Mouse (Mus musculus) bone marrow, adult 2 months (tissue): ENCODE data around the gene Tspan10. TPM values are rescaled to one million over a fixed set of nuclear protein-coding genes. Genes with fewer than 3 reads are reported as not detected.

Experiments
- H3K27ac ChIP-seq: fragments of 200-500 bp; 2 replicates; pipeline ENCODE4 v1.5.1; 2012; ENCODE audit warnings: low read depth, mild to moderate bottlenecking, control low read depth, inconsistent platforms, low read length; ENCODE audit not compliant: control insufficient read depth, poor library complexity, insufficient read depth
- H3K4me1 ChIP-seq: fragments of 200-500 bp; 2 replicates; pipeline ENCODE4 v1.6.1; 2011; ENCODE audit warnings: low read length; ENCODE audit not compliant: control insufficient read depth, insufficient read depth
- H3K4me3 ChIP-seq: fragments of 200-500 bp; replicated peaks from 2 replicates; pipeline ENCODE3; 2011; ENCODE audit warnings: mild to moderate bottlenecking, low read depth, low read length, control low read depth; ENCODE audit not compliant: control insufficient read depth
- CTCF ChIP-seq: fragments of 200-500 bp; IDR thresholded peaks from 2 replicates; pipeline ENCODE4 v1.5.1; 2011; ENCODE audit warnings: low read length, control low read depth; ENCODE audit not compliant: control insufficient read depth, insufficient read depth
- POLR2A ChIP-seq: fragments of 200-500 bp; IDR thresholded peaks from 2 replicates; pipeline ENCODE4 v1.6.1; 2011; ENCODE audit warnings: low read depth, mild to moderate bottlenecking, control low read depth, low read length, borderline replicate concordance; ENCODE audit not compliant: control insufficient read depth
- WGBS: fragments of 180-500 bp; shearing (Covaris S2); methylation state at CpG from one replicate; pipeline ENCODE4 v1.1.7; 2018; 5-methylcytosine and 5-hydroxymethylcytosine counted together
- polyA plus RNA-seq: library from polyadenylated mRNA; stranded (reverse); fragments of >200 nt; gene quantifications from 2 replicates; pipeline ENCODE4 v1.2.4, GENCODE M21; 2011; ENCODE audit warnings: low replicate concordance; ENCODE audit not compliant: missing spikeins, insufficient read depth, insufficient read length

Tspan10 gene
- polyA plus RNA-seq, 1 experiment: not detected

DNA sequence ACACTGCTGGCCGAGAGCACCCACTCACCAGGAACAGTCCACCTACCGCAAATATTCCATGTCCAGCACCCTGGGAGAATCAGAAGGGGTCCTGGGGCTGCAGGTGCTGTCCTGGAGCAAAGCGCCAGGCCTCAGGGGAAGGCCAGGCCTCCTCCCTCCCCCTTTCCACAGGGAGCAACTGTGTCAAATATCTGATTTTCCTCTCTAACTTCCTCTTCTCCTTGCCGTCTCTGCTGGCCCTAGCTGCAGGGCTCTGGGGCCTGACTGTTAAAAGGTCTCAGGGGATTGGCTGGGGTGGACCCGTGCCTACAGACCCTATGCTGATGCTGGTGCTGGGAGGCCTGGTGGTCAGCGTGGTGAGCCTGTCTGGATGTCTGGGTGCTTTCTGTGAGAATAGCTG is 1.7 kb downstream of the Tspan10 start:
- no peak overlapping the region for H3K4me3 ChIP-seq
- no peak for TF ChIP-seq CTCF
- TF ChIP-seq POLR2A: no peak
- 56% methylated on average over 6 of the region's 6 CpGs for WGBS
- 0 out of 2 replicates have a peak, but pooled peaks cover 2% of the 10 kb centered on the region for H3K4me1 ChIP-seq
- H3K27ac ChIP-seq: no peak overlapping the region

DNA sequence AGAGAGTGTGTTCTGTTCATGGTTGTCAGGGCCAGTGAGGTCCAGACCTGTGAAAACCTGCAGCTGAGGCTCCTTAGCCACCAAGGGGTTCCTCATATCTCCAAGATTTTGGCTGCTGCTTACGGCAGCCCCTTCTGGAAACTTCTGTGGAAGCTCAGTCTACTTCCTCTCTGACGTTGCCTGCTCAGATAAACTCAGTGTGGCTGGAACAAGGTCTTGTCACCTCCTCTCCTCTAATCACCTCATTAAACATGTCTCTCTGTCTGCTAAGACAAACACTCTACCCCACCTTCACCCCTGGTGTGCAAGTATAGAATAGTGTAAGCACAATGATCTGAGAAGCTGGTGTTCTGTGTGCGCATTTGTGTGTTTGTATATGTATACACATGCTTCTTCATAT is 3.0 kb downstream of the Tspan10 start:
- WGBS: 54% methylated on average over 3 of the region's 3 CpGs
- H3K27ac ChIP-seq: no peak overlapping the region
- H3K4me3 ChIP-seq: no peak overlapping the region
- no peak for TF ChIP-seq POLR2A
- TF ChIP-seq CTCF: no peak
- H3K4me1 ChIP-seq: no peaks in the 10 kb centered on the region

DNA sequence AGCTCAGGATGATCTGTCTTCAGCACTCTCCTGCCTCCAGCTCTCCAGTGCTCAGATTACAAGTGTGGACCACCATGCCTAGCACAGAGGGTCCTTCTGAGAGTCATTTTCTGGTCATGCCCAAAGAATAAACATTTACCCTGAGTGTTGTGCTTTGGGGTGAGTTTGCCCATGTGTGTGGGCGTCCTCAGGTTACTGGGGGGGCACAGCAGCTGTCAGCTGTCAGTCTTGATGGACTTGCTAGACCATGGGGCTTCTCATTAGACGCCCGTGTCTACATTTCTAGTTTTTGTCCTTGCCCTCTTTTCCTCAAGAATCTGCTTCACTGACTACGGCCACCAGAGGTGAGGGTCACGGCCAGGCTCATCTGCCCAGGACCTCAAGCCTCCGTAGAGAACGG is 4.7 kb downstream of the Tspan10 start:
- H3K27ac ChIP-seq: no peak overlapping the region
- H3K4me1 ChIP-seq: peaks cover 4% of the 10 kb centered on the region
- 88% methylated on average over 7 of the region's 7 CpGs for WGBS
- no peak overlapping the region for H3K4me3 ChIP-seq
- TF ChIP-seq CTCF (no peak), POLR2A (no peak)

DNA sequence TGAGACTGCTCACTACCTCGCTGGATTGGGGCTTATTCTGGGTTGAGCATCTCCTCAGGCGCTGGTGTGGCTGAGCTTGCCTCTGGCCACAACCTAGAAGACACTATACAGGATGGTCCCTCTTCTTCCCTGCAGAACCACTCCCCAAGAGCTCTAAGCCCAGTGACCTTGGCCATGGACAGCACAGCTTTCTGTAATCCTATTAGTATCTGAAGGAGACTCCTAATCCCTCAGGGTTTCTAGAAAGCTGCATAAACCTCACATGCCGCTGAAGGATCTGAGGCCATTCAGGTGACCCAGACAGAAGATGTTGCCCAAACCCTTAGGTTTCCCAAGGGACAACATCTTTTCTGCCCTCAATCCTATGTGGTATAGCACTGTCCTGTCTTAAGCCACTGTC is 9.8 kb downstream of the Tspan10 start:
- Histone ChIP-seq H3K27ac (no peak overlapping the region), H3K4me3 (no peak overlapping the region), H3K4me1 (peaks cover 10% of the 10 kb centered on the region)
- no peak for TF ChIP-seq POLR2A
- no peak for TF ChIP-seq CTCF
- WGBS: 85% methylated on average over 3 of the region's 3 CpGs

DNA sequence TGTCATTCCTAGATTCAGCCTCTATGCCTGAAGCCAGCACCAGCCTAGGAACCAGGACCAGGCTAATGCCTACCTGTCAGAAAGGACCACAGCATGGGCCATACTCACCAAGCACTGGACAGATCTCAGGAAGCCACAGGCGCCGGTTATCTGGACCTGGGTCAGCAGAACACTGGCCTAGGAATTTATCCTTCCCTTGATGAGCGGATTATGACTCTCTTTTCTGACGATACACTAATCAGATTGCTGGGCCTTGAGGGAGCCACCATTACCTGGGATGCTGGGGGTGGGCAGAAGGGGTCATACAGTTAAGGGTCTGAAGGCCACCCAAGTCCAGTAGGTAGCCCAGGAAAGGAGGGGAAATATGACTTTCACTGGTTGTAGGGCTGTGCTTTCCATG is 10.9 kb downstream of the Tspan10 start, which contains the start of gene Pde6g:
TSS of gene Pde6g (minus strand) at position 195 of the 400 bp plus-strand sequence.
- no peak within 1 kb of the TSS for H3K4me3 ChIP-seq
- peaks cover 12% of the 10 kb centered on the region for H3K4me1 ChIP-seq
- TF ChIP-seq CTCF (no peak), POLR2A (no peak)
- WGBS: 88% methylated on average over 4 of the region's 4 CpGs
- H3K27ac ChIP-seq: no peak within 1 kb of the TSS

DNA sequence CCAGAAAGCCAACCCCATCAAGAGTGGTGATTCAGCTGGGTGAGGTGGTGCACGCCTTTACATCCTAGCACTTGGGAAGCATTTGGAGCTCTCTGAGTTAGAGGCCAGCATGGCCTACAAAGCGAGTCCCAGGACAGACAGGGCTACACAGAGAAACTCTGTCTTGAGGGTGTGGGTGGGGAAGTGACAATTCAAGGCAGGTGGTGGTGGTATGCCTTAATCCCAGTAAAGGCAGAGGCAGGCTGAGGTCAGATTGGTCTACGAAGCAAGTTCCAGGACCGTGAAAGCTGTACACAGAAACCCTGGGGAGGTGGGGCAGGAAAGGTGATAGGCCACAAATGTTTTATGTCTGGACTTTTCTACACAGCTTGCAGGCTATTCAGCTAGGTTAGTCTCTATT is 12.5 kb downstream of the Tspan10 start:
- H3K4me3 ChIP-seq: no peak overlapping the region
- peaks cover 12% of the 10 kb centered on the region for H3K4me1 ChIP-seq
- WGBS: 89% methylated on average over 4 of the region's 4 CpGs
- TF ChIP-seq POLR2A (no peak), CTCF (no peak)
- H3K27ac ChIP-seq: no peak overlapping the region

DNA sequence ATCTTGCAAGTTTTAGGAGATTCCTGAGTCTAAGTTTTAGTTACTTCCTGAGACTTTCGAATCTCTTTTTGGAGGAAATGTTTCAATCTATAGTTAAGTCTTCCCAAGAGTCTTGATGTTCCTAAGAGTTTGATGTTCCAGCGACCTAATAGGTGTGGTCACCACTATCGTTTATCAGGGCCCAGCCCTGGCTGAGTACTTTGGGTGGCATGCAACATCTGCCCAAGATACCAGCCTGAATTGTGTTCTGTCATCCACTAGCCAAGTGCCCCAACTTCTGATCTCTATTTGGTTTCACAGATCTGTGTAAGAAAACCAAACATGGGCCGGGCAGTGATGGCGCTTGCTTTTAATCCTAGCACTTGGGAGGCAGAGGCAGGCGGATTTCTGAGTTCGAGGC is 13.0 kb downstream of the Tspan10 start:
- H3K27ac ChIP-seq: no peak overlapping the region
- TF ChIP-seq CTCF (no peak), POLR2A (no peak)

DNA sequence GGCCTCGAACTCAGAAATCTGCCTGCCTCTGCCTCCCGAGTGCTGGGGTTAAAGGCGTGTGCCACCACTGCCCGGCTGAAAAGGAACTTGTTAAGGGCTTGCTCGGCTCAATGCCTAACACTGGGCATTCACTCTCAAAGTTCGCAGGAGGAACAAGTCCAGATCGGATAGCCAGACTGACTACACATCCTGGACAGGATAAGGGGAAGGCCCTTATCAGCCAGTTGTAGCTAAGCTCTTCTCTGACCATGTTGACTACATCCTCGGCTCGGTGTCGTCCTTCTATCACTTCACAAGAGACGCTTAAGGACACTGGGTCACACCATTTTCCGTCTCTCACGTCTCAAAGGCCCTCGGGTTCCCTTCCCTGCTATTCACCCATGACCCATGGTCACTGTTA is 14.9 kb downstream of the Tspan10 start:
- 3% methylated on average over 14 of the region's 14 CpGs for WGBS
- peak overlapping the region; percentile 77 for H3K4me3 ChIP-seq
- peak overlapping the region; percentile 82 for H3K27ac ChIP-seq
- H3K4me1 ChIP-seq: peaks cover 8% of the 10 kb centered on the region
- TF ChIP-seq CTCF: no peak

More for the DNA sequence above, 13.0 kb downstream of the Tspan10 start:
- Histone ChIP-seq H3K4me1 (peaks cover 12% of the 10 kb centered on the region), H3K4me3 (no peak overlapping the region)
- WGBS: 74% methylated on average over 7 of the region's 7 CpGs

DNA sequence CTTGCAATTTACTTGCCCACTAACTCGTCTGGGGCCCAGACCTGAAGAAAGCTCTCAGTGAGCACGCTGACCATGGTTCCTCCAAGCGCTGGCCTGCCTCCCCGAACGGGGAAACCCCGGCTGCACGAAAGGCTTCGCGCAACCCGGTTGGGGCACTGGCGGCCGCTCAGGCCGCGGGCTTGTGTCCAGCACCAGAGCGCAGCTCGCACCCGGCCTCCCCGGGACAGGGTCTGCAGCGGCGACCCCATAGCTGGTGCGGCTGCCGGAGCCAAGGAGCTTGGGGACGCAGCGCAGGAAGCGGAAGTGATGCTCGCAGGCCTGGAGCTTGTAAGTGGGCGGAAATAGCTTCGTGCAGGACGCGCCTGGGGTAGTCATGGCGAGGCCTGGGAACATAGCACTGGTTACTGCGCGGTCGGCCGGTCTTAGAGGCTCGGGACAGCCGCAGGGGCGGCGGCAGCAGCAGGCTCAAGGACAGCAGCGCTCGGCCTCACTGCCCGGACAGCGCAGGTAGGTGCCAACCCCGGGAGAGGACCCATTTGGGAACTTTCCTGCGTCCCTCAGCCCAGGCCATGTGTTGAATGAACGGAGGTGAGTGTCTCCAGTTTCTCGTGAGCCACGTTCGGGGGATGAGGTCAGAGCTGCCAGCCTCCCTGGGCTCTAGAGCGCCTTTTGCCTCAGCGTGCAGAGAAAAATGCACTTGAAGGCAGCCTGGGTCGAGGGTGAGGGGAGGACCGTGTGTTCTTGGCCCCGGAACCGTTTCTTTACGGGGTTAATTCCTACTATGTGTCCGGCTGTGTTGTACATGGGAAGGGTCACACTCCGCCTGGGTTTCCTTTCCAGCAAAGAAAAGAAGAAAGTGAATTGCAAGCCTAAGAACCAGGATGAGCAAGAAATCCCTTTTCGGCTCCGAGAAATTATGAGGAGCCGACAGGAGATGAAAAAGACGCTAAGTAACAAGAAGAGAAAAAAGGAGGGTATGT is 15.6 kb downstream of the Tspan10 start, which contains the start of the genes Oxld1 and Ccdc137:
TSS of gene Oxld1 (minus strand) at position 297 of the 980 bp plus-strand sequence.
TSS of gene Ccdc137 (plus strand) at position 344 of the 980 bp plus-strand sequence.
- Histone ChIP-seq H3K4me3 (peak within 1 kb of the TSS; percentile 77), H3K4me1 (peaks cover 8% of the 10 kb centered on the region), H3K27ac (peak within 1 kb of the TSS; percentile 82)
- 3% methylated on average over 62 of the region's 62 CpGs for WGBS
- peak; percentile 88; the same call in 1 of the 2 replicates for TF ChIP-seq POLR2A
- no peak for TF ChIP-seq CTCF
